8 mouse cellular contexts compared by ENCODE assay signal in the genomic region with DNA sequence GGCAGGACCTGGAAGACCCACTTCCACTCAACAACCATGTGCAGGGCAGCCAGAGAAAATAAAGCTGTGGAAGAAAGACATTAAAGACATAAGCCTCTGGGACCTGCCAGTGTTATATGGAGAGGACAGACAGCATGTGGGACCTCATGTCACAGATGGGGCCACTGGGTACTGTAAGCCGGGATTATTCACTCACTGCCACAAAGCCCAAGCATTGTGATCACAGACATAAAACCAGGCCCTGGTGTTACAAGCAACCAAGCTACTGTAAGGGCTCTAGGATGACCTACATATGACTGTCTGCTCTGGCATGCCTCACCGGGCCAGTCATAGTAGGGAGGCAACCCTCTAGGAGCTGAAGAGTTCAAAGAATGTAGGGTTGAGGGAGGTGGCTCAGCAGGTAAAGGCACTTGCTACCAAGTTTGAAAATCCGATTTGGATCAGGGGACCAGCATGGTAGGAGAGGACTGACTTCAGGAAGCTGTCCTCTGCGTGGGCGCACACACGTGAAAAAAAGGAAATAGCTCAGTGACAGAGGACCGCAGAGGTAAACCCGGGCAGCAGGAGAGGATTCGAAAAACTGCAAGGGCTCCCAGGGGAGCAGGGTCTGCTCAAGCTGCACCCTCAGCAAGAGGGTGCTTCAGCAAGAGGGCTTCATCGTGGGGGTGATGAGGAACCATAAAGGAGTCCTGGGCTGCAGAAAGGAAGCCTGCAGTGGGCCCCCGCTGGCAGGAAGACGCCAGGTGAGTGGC. TPM values are rescaled to one million over a fixed set of nuclear protein-coding genes. Genes with fewer than 3 reads are reported as not detected.
DNase-seq lines count a peak whose midpoint lies in the region; ATAC-seq lines count a peak whose summit lies in the region.

No protein-coding gene starts in this region.

- peak overlapping the region; percentile 96 for H3K4me2 ChIP-seq in hindbrain, embryonic 11.5 days (replicated peaks; ENCODE audit: low read depth, low read length)

- H3K9ac ChIP-seq in hindbrain, embryonic 11.5 days (ENCODE audit: low read depth, low read length) = peak overlapping the region; percentile 87

- H3K36me3 ChIP-seq in hindbrain, embryonic 11.5 days (ENCODE audit: control insufficient read depth, insufficient read depth, low read length) = no peaks in the 10 kb centered on the region
- H3K36me3 ChIP-seq in megakaryocyte, embryonic 14.5 days (replicated peaks; ENCODE audit: low read length) = peaks cover 30% of the 10 kb centered on the region

- 20% methylated on average over 12 of the region's 12 CpGs for WGBS in hindbrain, embryonic 11.5 days

- H3K27me3 ChIP-seq in hindbrain, embryonic 11.5 days (ENCODE audit: control insufficient read depth, insufficient read depth, low read length) = no peaks in the 10 kb centered on the region
- H3K27me3 ChIP-seq in megakaryocyte, embryonic 14.5 days (replicated peaks) = no peaks in the 10 kb centered on the region

- peak; percentile 62 for DNase-seq in cerebellum, adult 11-12 months
- DNase-seq in cerebellum, adult 11 months = no peak
- peak; percentile 76 for DNase-seq in retina, postnatal 1 day
- no peak for DNase-seq in retina, embryonic 14.5 days (ENCODE audit: low spot score)
- no peak for DNase-seq in hindbrain, embryonic 11.5 days (ENCODE audit: low spot score)
- no peak for DNase-seq in urinary bladder, postnatal 10 days (ENCODE audit: low spot score)
- DNase-seq in layer of hippocampus, postnatal 25 days (ENCODE audit: extremely low spot score in 1 of 2, low spot score in 1 of 2) = no peak

- no peak for ATAC-seq in hindbrain, embryonic 11.5 days (ENCODE audit: low FRiP score)

- peak overlapping the region; percentile 93 for H3K4me3 ChIP-seq in hindbrain, embryonic 11.5 days (ENCODE audit: low read depth, low read length)
- peak overlapping the region; percentile 100 for H3K4me3 ChIP-seq in megakaryocyte, embryonic 14.5 days (replicated peaks)

- H3K4me1 ChIP-seq in hindbrain, embryonic 11.5 days (replicated peaks; ENCODE audit: control insufficient read depth, insufficient read depth, low read length) = peaks cover 4% of the 10 kb centered on the region
- peaks cover 61% of the 10 kb centered on the region for H3K4me1 ChIP-seq in megakaryocyte, embryonic 14.5 days

- no peaks in the 10 kb centered on the region for H3K9me3 ChIP-seq in hindbrain, embryonic 11.5 days (ENCODE audit: control insufficient read depth, low read length)
- H3K9me3 ChIP-seq in megakaryocyte, embryonic 14.5 days = no peaks in the 10 kb centered on the region

- no peak overlapping the region for H3K27ac ChIP-seq in hindbrain, embryonic 11.5 days (ENCODE audit: low read depth, low read length)

RNA-seq across cellular contexts. Expression of gene Abhd17a, which starts 0.8 kb away (rescaled TPM):
- polyA plus RNA-seq in hindbrain, embryonic 11.5 days (2014; fragmentation: Nextera tagmentation; extraction: Ambion mirVana) = 98.8 and 108 TPM in 2 replicates
- 581 and 2,064 TPM in 2 replicates for polyA plus RNA-seq in megakaryocyte, embryonic 14.5 days (2012; ENCODE audit: insufficient read depth, low replicate concordance)
- 100 to 1,000 TPM; 184 to 192 TPM for total RNA-seq in layer of hippocampus, postnatal 25 days (2021)

RNA-seq across cellular contexts. Expression of gene Klf16, which starts 12.2 kb away (rescaled TPM):
- 3.9 and 4.2 TPM in 2 replicates for polyA plus RNA-seq in hindbrain, embryonic 11.5 days (2014; fragmentation: Nextera tagmentation; extraction: Ambion mirVana)
- polyA plus RNA-seq in megakaryocyte, embryonic 14.5 days (2012; ENCODE audit: insufficient read depth, low replicate concordance) = 35.6 and 98.1 TPM in 2 replicates
- 10 to 100 TPM; 57.3 to 57.6 TPM for total RNA-seq in layer of hippocampus, postnatal 25 days (2021)

RNA-seq across cellular contexts. Expression of gene Scamp4, which starts 13.4 kb away (rescaled TPM):
- 64.1 and 68.7 TPM in 2 replicates for polyA plus RNA-seq in hindbrain, embryonic 11.5 days (2014; fragmentation: Nextera tagmentation; extraction: Ambion mirVana)
- 19.2 and 31.4 TPM in 2 replicates for polyA plus RNA-seq in megakaryocyte, embryonic 14.5 days (2012; ENCODE audit: insufficient read depth, low replicate concordance)
- 10 to 100 TPM; 44.1 to 45.5 TPM for total RNA-seq in layer of hippocampus, postnatal 25 days (2021)

RNA-seq across cellular contexts. Expression of gene Adat3, which starts 13.4 kb away (rescaled TPM):
- 5.8 and 7.4 TPM in 2 replicates for polyA plus RNA-seq in hindbrain, embryonic 11.5 days (2014; fragmentation: Nextera tagmentation; extraction: Ambion mirVana)
- 5.7 and 13.7 TPM in 2 replicates for polyA plus RNA-seq in megakaryocyte, embryonic 14.5 days (2012; ENCODE audit: insufficient read depth, low replicate concordance)
- total RNA-seq in layer of hippocampus, postnatal 25 days (2021) = 1 to 10 TPM; 1.7 to 1.8 TPM

RNA-seq across cellular contexts. Expression of gene Gm49322, which starts 16.5 kb away (rescaled TPM):
- polyA plus RNA-seq in hindbrain, embryonic 11.5 days (2014; fragmentation: Nextera tagmentation; extraction: Ambion mirVana) = 1.5 and 1.7 TPM in 2 replicates
- not detected in 2 replicates for polyA plus RNA-seq in megakaryocyte, embryonic 14.5 days (2012; ENCODE audit: insufficient read depth, low replicate concordance)
- 1 to 10 TPM; 2.4 to 3.4 TPM for total RNA-seq in layer of hippocampus, postnatal 25 days (2021)

Comparison
In these comparisons a context has a peak if more than half of its experiments do, and no peak if none do; other contexts are left out.
1. DNase-seq: peak in cerebellum, adult 11-12 months (single experiment) and retina, postnatal 1 day (single experiment); none in cerebellum, adult 11 months (single experiment), retina, embryonic 14.5 days (single experiment), hindbrain, embryonic 11.5 days (single experiment), urinary bladder, postnatal 10 days (single experiment) and layer of hippocampus, postnatal 25 days (0 of 2).